8 mouse cellular contexts compared by ENCODE assay signal in genomic region chr10:88200541-88200940, GRCm38 (mm10). TPM values are rescaled to one million over a fixed set of nuclear protein-coding genes. Genes with fewer than 3 reads are reported as not detected.
DNase-seq lines count a peak whose midpoint lies in the region; ATAC-seq and TF ChIP-seq lines count a peak whose summit lies in the region.

No protein-coding gene starts in this region.

- TF ChIP-seq CTCF in gastrocnemius, adult 2 months (IDR thresholded peaks at IDR 0.05) = no peak
- TF ChIP-seq CTCF in C2C12 (IDR thresholded peaks at IDR 0.05; ENCODE audit: control insufficient read depth, insufficient read depth, insufficient read length) = no peak

- 17% methylated on average over 4 of the region's 4 CpGs for WGBS in liver, embryonic 12.5 days (ENCODE audit: insufficient replicate concordance)

- H3K27me3 ChIP-seq in C2C12 (ENCODE audit: control insufficient read depth, insufficient read depth, insufficient read length) = no peaks in the 10 kb centered on the region
- H3K27me3 ChIP-seq in liver, embryonic 12.5 days (replicated peaks) = no peaks in the 10 kb centered on the region

- peaks cover 10% of the 10 kb centered on the region for H3K79me2 ChIP-seq in C2C12 (ENCODE audit: control insufficient read depth, insufficient read depth)

- H3K27ac ChIP-seq in gastrocnemius, adult 2 months = peak overlapping the region; percentile 92
- no peak overlapping the region for H3K27ac ChIP-seq in liver, embryonic 12.5 days

- intact Hi-C loops in gastrocnemius, adult 2 months (cut with DNase I) = loop anchor here (10.0 kb wide), 1 partner anchor 104 kb away; no protein-coding TSS in a partner anchor
- intact Hi-C loops in gastrocnemius, postnatal 14 days (cut with DNase I; ENCODE audit: low total_unique reads) = no loop called here

- H3K79me3 ChIP-seq in C2C12 (ENCODE audit: low read depth) = no peaks in the 10 kb centered on the region

- H3K9me3 ChIP-seq in liver, embryonic 12.5 days (replicated peaks) = no peaks in the 10 kb centered on the region

- peak; percentile 5; the same call in 1 of the 2 replicates for ATAC-seq in granulocyte monocyte progenitor cell, adult 5-6 weeks (replicated peaks; ENCODE audit: poor library complexity, severe bottlenecking)
- peak; percentile 36; the same call in 1 of the 2 replicates for ATAC-seq in liver, embryonic 12.5 days

- H3K36me3 ChIP-seq in C2C12 (ENCODE audit: control insufficient read depth, insufficient read depth) = peaks cover 3% of the 10 kb centered on the region
- H3K36me3 ChIP-seq in liver, embryonic 12.5 days = peaks cover 11% of the 10 kb centered on the region

- peak overlapping the region; percentile 91 for H3K4me3 ChIP-seq in gastrocnemius, adult 2 months
- peak overlapping the region; percentile 68 for H3K4me3 ChIP-seq in C2C12 (ENCODE audit: insufficient read depth, poor library complexity, severe bottlenecking)
- peak overlapping the region; percentile 76 for H3K4me3 ChIP-seq in liver, embryonic 12.5 days

- no peak for DNase-seq in gastrocnemius, adult 2 months
- no peak for DNase-seq in gastrocnemius, postnatal 14 days
- DNase-seq in urinary bladder, postnatal 4 days (ENCODE audit: low spot score in 2 of 2) = no peak
- no peak for DNase-seq in right cerebral cortex, postnatal 4 days
- no peak for DNase-seq in layer of hippocampus, adult 8-10 months (ENCODE audit: low spot score in 2 of 2)

- peaks cover 11% of the 10 kb centered on the region for H3K4me1 ChIP-seq in liver, embryonic 12.5 days

- peak overlapping the region; percentile 78; the same call in 1 of the 2 replicates for H3K9ac ChIP-seq in liver, embryonic 12.5 days

- peak overlapping the region; percentile 83 for H3K4me2 ChIP-seq in liver, embryonic 12.5 days

- H3ac ChIP-seq in C2C12 (ENCODE audit: control insufficient read depth, insufficient read length, low read depth) = no peak overlapping the region

TF ChIP-seq in C2C12, 6 proteins besides CTCF, POLR2A, EP300 and RAD21:
- TF ChIP-seq MYOD1 (IDR thresholded peaks at IDR 0.05; ENCODE audit: control insufficient read depth, insufficient read length, low read depth) (no peak), USF1 (IDR thresholded peaks at IDR 0.05; ENCODE audit: low read depth) (no peak), MYOG (IDR thresholded peaks at IDR 0.05; ENCODE audit: control insufficient read depth, extremely low read depth, insufficient read length) (no peak), MAX (IDR thresholded peaks at IDR 0.05) (no peak), CEBPB (IDR thresholded peaks at IDR 0.05; ENCODE audit: low read depth) (no peak), FOSL1 (IDR thresholded peaks at IDR 0.05; ENCODE audit: insufficient read depth, low read length, poor library complexity, severe bottlenecking) (no peak)

RNA-seq across cellular contexts. Expression of gene Washc3, which starts 0.4 kb away (rescaled TPM):
- 10 to 100 TPM; 25.3 to 32.3 TPM for total RNA-seq in gastrocnemius, adult 2 months (2021)
- total RNA-seq in gastrocnemius, postnatal 14 days (2021) = 10 to 100 TPM; 29.1 to 33.3 TPM
- polyA plus RNA-seq in C2C12 (2012; fragmentation: generic; extraction: Trizol) = 41.2 TPM
- 69.6 and 93.3 TPM in 2 replicates for total RNA-seq in granulocyte monocyte progenitor cell, adult 5-6 weeks (2014; fragmentation: Nextera tagmentation)
- 33.0 and 33.9 TPM in 2 replicates for total RNA-seq in granulocyte monocyte progenitor cell, adult 5-6 weeks (2017)
- polyA plus RNA-seq in liver, embryonic 12.5 days (2016; fragmentation: Nextera tagmentation; extraction: Ambion mirVana) = 34.9 and 36.0 TPM in 2 replicates
- total RNA-seq in layer of hippocampus, adult 8-10 months (2022) = 10 to 100 TPM; 25.5 to 28.8 (median 27.3) TPM

RNA-seq across cellular contexts. Expression of gene Nup37, which starts 53.7 kb away (rescaled TPM):
- 1 to 10 TPM; 5.3 to 6.9 TPM for total RNA-seq in gastrocnemius, adult 2 months (2021)
- total RNA-seq in gastrocnemius, postnatal 14 days (2021) = 1 to 10 TPM; 4.5 to 5.4 TPM
- polyA plus RNA-seq in C2C12 (2012; fragmentation: generic; extraction: Trizol) = 35.7 TPM
- total RNA-seq in granulocyte monocyte progenitor cell, adult 5-6 weeks (2014; fragmentation: Nextera tagmentation) = 37.2 and 57.7 TPM in 2 replicates
- total RNA-seq in granulocyte monocyte progenitor cell, adult 5-6 weeks (2017) = 89.4 and 125 TPM in 2 replicates
- 65.6 and 67.5 TPM in 2 replicates for polyA plus RNA-seq in liver, embryonic 12.5 days (2016; fragmentation: Nextera tagmentation; extraction: Ambion mirVana)
- total RNA-seq in layer of hippocampus, adult 8-10 months (2022) = 1 to 10 TPM; 6.6 to 8.5 (median 7.8) TPM

RNA-seq across cellular contexts. Expression of gene Parpbp, which starts 53.8 kb away (rescaled TPM):
- total RNA-seq in gastrocnemius, adult 2 months (2021) = not detected
- under 1 TPM; 0.74 to 0.91 TPM for total RNA-seq in gastrocnemius, postnatal 14 days (2021)
- polyA plus RNA-seq in C2C12 (2012; fragmentation: generic; extraction: Trizol) = 4.7 TPM
- 9.4 and 9.5 TPM in 2 replicates for total RNA-seq in granulocyte monocyte progenitor cell, adult 5-6 weeks (2014; fragmentation: Nextera tagmentation)
- total RNA-seq in granulocyte monocyte progenitor cell, adult 5-6 weeks (2017) = 23.2 and 34.2 TPM in 2 replicates
- 17.1 and 17.4 TPM in 2 replicates for polyA plus RNA-seq in liver, embryonic 12.5 days (2016; fragmentation: Nextera tagmentation; extraction: Ambion mirVana)
- 1 to 10 TPM in 2 of 4 experiments, under 1 TPM in 2; 0.70 to 1.3 (median 1.0) TPM for total RNA-seq in layer of hippocampus, adult 8-10 months (2022)

Comparison
In these comparisons a context has a peak if more than half of its experiments do, and no peak if none do; other contexts are left out.
1. RNA of gene Nup37, which starts 53.7 kb away (total RNA-seq): 37.2 to 125 TPM in granulocyte monocyte progenitor cell, adult 5-6 weeks; 6.6 to 8.5 TPM in layer of hippocampus, adult 8-10 months, 5.3 to 6.9 TPM in gastrocnemius, adult 2 months and 4.5 to 5.4 TPM in gastrocnemius, postnatal 14 days; every median in the first group is over 4 times any median in the second.
2. RNA of gene Parpbp, which starts 53.8 kb away (total RNA-seq): 9.4 to 34.2 TPM in granulocyte monocyte progenitor cell, adult 5-6 weeks; 0.70 to 1.3 TPM in layer of hippocampus, adult 8-10 months, 0.74 to 0.91 TPM in gastrocnemius, postnatal 14 days and not detected in gastrocnemius, adult 2 months; every median in the first group is over 4 times any median in the second.
3. Peak in every context shown above with its lines, with median percentiles within 50 percentile points of each other: H3K4me3 ChIP-seq.